Mouse (Mus musculus) midbrain, postnatal 0 days (tissue): ENCODE data around the gene Necap2. TPM values are rescaled to one million over a fixed set of nuclear protein-coding genes. Genes with fewer than 3 reads are reported as not detected.

ENCODE experiments used
- ATAC-seq: fragments of 200-750 bp; cut with Nextera tagmentation; 2 replicates; pipeline ENCODE4 v1.8.0; 2017; ENCODE audit warnings: moderate number of reproducible peaks, mild to moderate bottlenecking, moderate TSS enrichment, moderate library complexity; ENCODE audit not compliant: low FRiP score
- DNase-seq: peaks from one replicate; pipeline ENCODE4 v3.0.0-alpha.2; 2015; ENCODE audit warnings: low spot score
- H3K27ac ChIP-seq: fragments of 300-500 bp; sonication (generic); 2 replicates; pipeline ENCODE4 v1.5.1; 2014; ENCODE audit warnings: low read depth, mild to moderate bottlenecking, low read length, mixed read lengths
- H3K27me3 ChIP-seq: fragments of 300-500 bp; sonication (generic); 2 replicates; pipeline ENCODE4 v1.6.1; 2014; ENCODE audit warnings: low read length, control low read depth, mixed read lengths; ENCODE audit not compliant: insufficient read depth
- H3K36me3 ChIP-seq: fragments of 300-500 bp; sonication (generic); 2 replicates; pipeline ENCODE4 v1.6.1; 2014; ENCODE audit warnings: low read length, control low read depth, mixed read lengths; ENCODE audit not compliant: insufficient read depth
- H3K4me1 ChIP-seq: fragments of 300-500 bp; sonication (generic); 2 replicates; pipeline ENCODE4 v1.6.1; 2014; ENCODE audit warnings: mild to moderate bottlenecking, control low read depth, antibody characterized with exemption, low read length, mixed read lengths; ENCODE audit not compliant: insufficient read depth
- H3K4me2 ChIP-seq: fragments of 300-500 bp; sonication (generic); 2 replicates; pipeline ENCODE4 v1.6.1; 2014; ENCODE audit warnings: low read depth, mild to moderate bottlenecking, low read length, mixed read lengths; ENCODE audit not compliant: poor library complexity, severe bottlenecking
- H3K4me3 ChIP-seq: fragments of 300-500 bp; sonication (generic); 2 replicates; pipeline ENCODE4 v1.5.1; 2014; ENCODE audit warnings: low read depth, mild to moderate bottlenecking, low read length, moderate library complexity
- H3K9ac ChIP-seq: fragments of 300-500 bp; sonication (generic); replicated peaks from 2 replicates; pipeline ENCODE4 v1.6.1; 2014; ENCODE audit warnings: mild to moderate bottlenecking, low read length, moderate library complexity, mixed read lengths; ENCODE audit not compliant: poor library complexity, severe bottlenecking
- H3K9me3 ChIP-seq: fragments of 300-500 bp; sonication (generic); 2 replicates; pipeline ENCODE4 v1.6.1; 2016; ENCODE audit warnings: low read length, control low read depth
- CTCF ChIP-seq: IDR thresholded peaks from 2 replicates; pipeline ENCODE4 v1.5.1; 2016; ENCODE audit warnings: antibody characterized with exemption, mild to moderate bottlenecking
- whole genome bisulfite sequencing: fragments of 180-500 bp; shearing (Covaris S2); extraction: QIAGEN DNeasy Blood & Tissue Kit; methylation state at CpG from one replicate; pipeline ENCODE4 v1.1.7; 2014; 5-methylcytosine and 5-hydroxymethylcytosine counted together
- polyA plus RNA-seq: library from polyadenylated mRNA; unstranded; fragments of >200 nt; fragmentation: Nextera tagmentation; extraction: Ambion mirVana; gene quantifications from 2 replicates; pipeline ENCODE4 v1.2.1, GENCODE M21; 2015
- total RNA-seq: library from RNA; depleted of rRNA; stranded (reverse); fragments of >200 nt; gene quantifications from 2 replicates; pipeline ENCODE4 v1.2.3, GENCODE M21; 2014

Necap2 gene
- total and polyA plus RNA-seq, 2 experiments from 2014 or later = 42.2 to 54.5 TPM

GRCm38 (mm10) chr4:141053138-141053537 lies 25.0 kb downstream of the Necap2 start:
- Histone ChIP-seq H3K27ac (peak overlapping the region; percentile 80), H3K9ac (0 out of 2 replicates have a peak overlapping the region, but pooled peaks have one; percentile 51), H3K4me2 (peak overlapping the region; percentile 48), H3K27me3 (no peaks in the 10 kb centered on the region), H3K9me3 (no peaks in the 10 kb centered on the region), H3K36me3 (no peaks in the 10 kb centered on the region), H3K4me3 (peak overlapping the region; percentile 0; the same call in 1 of the 2 replicates), H3K4me1 (peaks cover 31% of the 10 kb centered on the region)
- 17% methylated on average over 8 of the region's 8 CpGs for WGBS
- no peak for TF ChIP-seq CTCF
- ATAC-seq (peak; percentile 1; the same call in 1 of the 2 replicates), DNase-seq (no peak)

GRCm38 (mm10) chr4:141052442-141052841 lies 25.7 kb downstream of the Necap2 start:
- H3K4me1 ChIP-seq = peaks cover 31% of the 10 kb centered on the region
- no peaks in the 10 kb centered on the region for H3K9me3 ChIP-seq
- no peaks in the 10 kb centered on the region for H3K36me3 ChIP-seq
- no peak overlapping the region for H3K4me3 ChIP-seq
- 65% methylated on average over 12 of the region's 12 CpGs for WGBS
- DNase-seq (no peak), ATAC-seq (no peak)
- no peak overlapping the region for H3K9ac ChIP-seq
- TF ChIP-seq CTCF = no peak
- no peaks in the 10 kb centered on the region for H3K27me3 ChIP-seq
- peak overlapping the region; percentile 48 for H3K4me2 ChIP-seq
- H3K27ac ChIP-seq = peak overlapping the region; percentile 80; the same call in 1 of the 2 replicates

GRCm38 (mm10) chr4:141049476-141049835 lies 28.7 kb downstream of the Necap2 start:
- WGBS = 6% methylated on average over 4 of the region's 4 CpGs
- Histone ChIP-seq H3K36me3 (0 out of 2 replicates have a peak, but pooled peaks cover 6% of the 10 kb centered on the region), H3K27me3 (no peaks in the 10 kb centered on the region), H3K27ac (peak overlapping the region; percentile 84), H3K4me3 (no peak overlapping the region), H3K9me3 (no peaks in the 10 kb centered on the region), H3K4me1 (peaks cover 31% of the 10 kb centered on the region), H3K9ac (peak overlapping the region; percentile 33; the same call in 1 of the 2 replicates), H3K4me2 (peak overlapping the region; percentile 22; the same call in 1 of the 2 replicates)
- no peak for TF ChIP-seq CTCF
- ATAC-seq = peak; percentile 33; the same call in 1 of the 2 replicates
- peak; percentile 89 for DNase-seq

- Histone ChIP-seq H3K27ac (peak overlapping the region; percentile 84), H3K9me3 (no peaks in the 10 kb centered on the region), H3K27me3 (no peaks in the 10 kb centered on the region), H3K9ac (0 out of 2 replicates have a peak overlapping the region, but pooled peaks have one; percentile 5), H3K4me2 (peak overlapping the region; percentile 22; the same call in 1 of the 2 replicates), H3K36me3 (0 out of 2 replicates have a peak, but pooled peaks cover 6% of the 10 kb centered on the region), H3K4me3 (no peak overlapping the region), H3K4me1 (peaks cover 28% of the 10 kb centered on the region)
- no peak for TF ChIP-seq CTCF
- WGBS = 21% methylated on average over 17 of the region's 17 CpGs
- ATAC-seq = peak; percentile 18; the same call in 1 of the 2 replicates
- DNase-seq = peak; percentile 79
These were observed 29.2 kb downstream of the Necap2 start for GRCm38 (mm10) chr4:141048810-141049475.

GRCm38 (mm10) chr4:141044816-141045215 lies 33.3 kb downstream of the Necap2 start:
- no peak overlapping the region for H3K4me2 ChIP-seq
- ATAC-seq (peak; percentile 47), DNase-seq (peak; percentile 79)
- no peak overlapping the region for H3K4me3 ChIP-seq
- no peaks in the 10 kb centered on the region for H3K9me3 ChIP-seq
- 0 out of 2 replicates have a peak, but pooled peaks cover 9% of the 10 kb centered on the region for H3K36me3 ChIP-seq
- TF ChIP-seq CTCF = peak; percentile 89
- 7% methylated on average over 8 of the region's 8 CpGs for WGBS
- peaks cover 13% of the 10 kb centered on the region for H3K4me1 ChIP-seq
- no peak overlapping the region for H3K27ac ChIP-seq
- H3K27me3 ChIP-seq = no peaks in the 10 kb centered on the region
- H3K9ac ChIP-seq = no peak overlapping the region

GRCm38 (mm10) chr4:141041117-141041516 lies 37.0 kb downstream of the Necap2 start:
- Histone ChIP-seq H3K9ac (no peak overlapping the region), H3K27ac (no peak overlapping the region), H3K4me1 (no peaks in the 10 kb centered on the region), H3K9me3 (no peaks in the 10 kb centered on the region), H3K4me3 (no peak overlapping the region), H3K36me3 (peaks cover 18% of the 10 kb centered on the region), H3K27me3 (no peaks in the 10 kb centered on the region), H3K4me2 (no peak overlapping the region)
- DNase-seq = no peak
- no peak; the same call in 1 of the 2 replicates for ATAC-seq
- WGBS = 55% methylated on average over 12 of the region's 12 CpGs
- TF ChIP-seq CTCF = no peak
